Mouse (Mus musculus): ENCODE measurements around the gene Chmp2b. TPM values are rescaled to one million over a fixed set of nuclear protein-coding genes. Genes with fewer than 3 reads are reported as not detected.

Chmp2b gene
- polyA plus RNA-seq, 1 experiment from 2014 or later = 161 TPM

GRCm38 (mm10) chr16:65533315-65533999 is 29.1 kb downstream of the Chmp2b start:
- Histone ChIP-seq H3K27ac (ENCODE audit: low read depth, low read length) (no peak overlapping the region), H3K9ac (ENCODE audit: low read depth, low read length) (no peak overlapping the region), H3K9me3 (ENCODE audit: control insufficient read depth, low read length) (no peaks in the 10 kb centered on the region), H3K4me3 (ENCODE audit: low read length) (no peak overlapping the region), H3K36me3 (ENCODE audit: control insufficient read depth, insufficient read depth, low read length) (no peaks in the 10 kb centered on the region), H3K4me1 (ENCODE audit: control insufficient read depth, insufficient read depth, low read depth, low read length) (no peaks in the 10 kb centered on the region), H3K4me2 (ENCODE audit: low read length) (no peak overlapping the region), H3K27me3 (replicated peaks; ENCODE audit: control insufficient read depth, insufficient read depth, low read length) (no peaks in the 10 kb centered on the region)
- 31% methylated on average over 12 of the region's 12 CpGs for WGBS
- ATAC-seq = no peak

GRCm38 (mm10) chr16:65531663-65532062 is 30.9 kb downstream of the Chmp2b start:
- Histone ChIP-seq H3K27me3 (replicated peaks; ENCODE audit: control insufficient read depth, insufficient read depth, low read length) (no peaks in the 10 kb centered on the region), H3K4me3 (ENCODE audit: low read length) (no peak overlapping the region), H3K9me3 (ENCODE audit: control insufficient read depth, low read length) (no peaks in the 10 kb centered on the region), H3K27ac (ENCODE audit: low read depth, low read length) (no peak overlapping the region), H3K4me1 (ENCODE audit: control insufficient read depth, insufficient read depth, low read depth, low read length) (no peaks in the 10 kb centered on the region), H3K9ac (ENCODE audit: low read depth, low read length) (no peak overlapping the region), H3K4me2 (ENCODE audit: low read length) (no peak overlapping the region), H3K36me3 (ENCODE audit: control insufficient read depth, insufficient read depth, low read length) (no peaks in the 10 kb centered on the region)
- 66% methylated on average over 8 of the region's 8 CpGs for WGBS
- no peak for ATAC-seq

GRCm38 (mm10) chr16:65529589-65529988 is 32.9 kb downstream of the Chmp2b start:
- WGBS = 7% methylated on average over 5 of the region's 5 CpGs
- no peaks in the 10 kb centered on the region for H3K27me3 ChIP-seq (replicated peaks; ENCODE audit: control insufficient read depth, insufficient read depth, low read length)
- no peak overlapping the region for H3K4me3 ChIP-seq (ENCODE audit: low read length)
- no peaks in the 10 kb centered on the region for H3K4me1 ChIP-seq (ENCODE audit: control insufficient read depth, insufficient read depth, low read depth, low read length)
- ATAC-seq = no peak
- H3K27ac ChIP-seq (ENCODE audit: low read depth, low read length) = no peak overlapping the region
- H3K9ac ChIP-seq (ENCODE audit: low read depth, low read length) = no peak overlapping the region
- no peaks in the 10 kb centered on the region for H3K36me3 ChIP-seq (ENCODE audit: control insufficient read depth, insufficient read depth, low read length)
- no peaks in the 10 kb centered on the region for H3K9me3 ChIP-seq (ENCODE audit: control insufficient read depth, low read length)
- H3K4me2 ChIP-seq (ENCODE audit: low read length) = no peak overlapping the region

GRCm38 (mm10) chr16:65526695-65527094 is 35.8 kb downstream of the Chmp2b start:
- 87% methylated on average over 5 of the region's 5 CpGs for WGBS
- H3K36me3 ChIP-seq (ENCODE audit: control insufficient read depth, insufficient read depth, low read length) = no peaks in the 10 kb centered on the region
- no peaks in the 10 kb centered on the region for H3K4me1 ChIP-seq (ENCODE audit: control insufficient read depth, insufficient read depth, low read depth, low read length)
- H3K4me2 ChIP-seq (ENCODE audit: low read length) = no peak overlapping the region
- no peaks in the 10 kb centered on the region for H3K27me3 ChIP-seq (replicated peaks; ENCODE audit: control insufficient read depth, insufficient read depth, low read length)
- no peak overlapping the region for H3K9ac ChIP-seq (ENCODE audit: low read depth, low read length)
- no peak for ATAC-seq
- no peak overlapping the region for H3K27ac ChIP-seq (ENCODE audit: low read depth, low read length)
- no peaks in the 10 kb centered on the region for H3K9me3 ChIP-seq (ENCODE audit: control insufficient read depth, low read length)
- H3K4me3 ChIP-seq (ENCODE audit: low read length) = no peak overlapping the region

GRCm38 (mm10) chr16:65526004-65526403 is 36.5 kb downstream of the Chmp2b start:
- Histone ChIP-seq H3K4me2 (ENCODE audit: low read length) (no peak overlapping the region), H3K27ac (ENCODE audit: low read depth, low read length) (no peak overlapping the region), H3K4me1 (ENCODE audit: control insufficient read depth, insufficient read depth, low read depth, low read length) (no peaks in the 10 kb centered on the region), H3K27me3 (replicated peaks; ENCODE audit: control insufficient read depth, insufficient read depth, low read length) (no peaks in the 10 kb centered on the region), H3K36me3 (ENCODE audit: control insufficient read depth, insufficient read depth, low read length) (no peaks in the 10 kb centered on the region), H3K4me3 (ENCODE audit: low read length) (no peak overlapping the region), H3K9me3 (ENCODE audit: control insufficient read depth, low read length) (no peaks in the 10 kb centered on the region), H3K9ac (ENCODE audit: low read depth, low read length) (no peak overlapping the region)
- 91% methylated on average over 2 of the region's 2 CpGs for WGBS
- ATAC-seq = no peak

- no peaks in the 10 kb centered on the region for H3K9me3 ChIP-seq (ENCODE audit: control insufficient read depth, low read length)
- 86% methylated on average over 6 of the region's 6 CpGs for WGBS
- no peak within 1 kb of the TSS for H3K4me2 ChIP-seq (ENCODE audit: low read length)
- no peaks in the 10 kb centered on the region for H3K27me3 ChIP-seq (replicated peaks; ENCODE audit: control insufficient read depth, insufficient read depth, low read length)
- H3K27ac ChIP-seq (ENCODE audit: low read depth, low read length) = no peak within 1 kb of the TSS
- H3K4me3 ChIP-seq (ENCODE audit: low read length) = no peak within 1 kb of the TSS
- no peak within 1 kb of the TSS for H3K9ac ChIP-seq (ENCODE audit: low read depth, low read length)
- H3K4me1 ChIP-seq (ENCODE audit: control insufficient read depth, insufficient read depth, low read depth, low read length) = no peaks in the 10 kb centered on the region
- H3K36me3 ChIP-seq (ENCODE audit: control insufficient read depth, insufficient read depth, low read length) = no peaks in the 10 kb centered on the region
- no peak for ATAC-seq
Observed at GRCm38 (mm10) chr16:65520211-65520610, 42.3 kb downstream of the Chmp2b start, which contains the start of gene Pou1f1. TSS of gene Pou1f1 (plus strand) at chr16:65520511.

- H3K4me3 ChIP-seq (ENCODE audit: low read length) = no peak overlapping the region
- no peaks in the 10 kb centered on the region for H3K27me3 ChIP-seq (replicated peaks; ENCODE audit: control insufficient read depth, insufficient read depth, low read length)
- H3K9me3 ChIP-seq (ENCODE audit: control insufficient read depth, low read length) = no peaks in the 10 kb centered on the region
- no peak overlapping the region for H3K27ac ChIP-seq (ENCODE audit: low read depth, low read length)
- 75% methylated on average over 7 of the region's 7 CpGs for WGBS
- no peaks in the 10 kb centered on the region for H3K4me1 ChIP-seq (ENCODE audit: control insufficient read depth, insufficient read depth, low read depth, low read length)
- H3K9ac ChIP-seq (ENCODE audit: low read depth, low read length) = no peak overlapping the region
- ATAC-seq = no peak
- H3K36me3 ChIP-seq (ENCODE audit: control insufficient read depth, insufficient read depth, low read length) = no peaks in the 10 kb centered on the region
- H3K4me2 ChIP-seq (ENCODE audit: low read length) = no peak overlapping the region
Observed at GRCm38 (mm10) chr16:65514223-65514622, 48.3 kb downstream of the Chmp2b start.

GRCm38 (mm10) chr16:65497049-65497448 is 65.5 kb downstream of the Chmp2b start:
- peak; percentile 73; the same call in 1 of the 2 replicates for ATAC-seq
- no peaks in the 10 kb centered on the region for H3K27me3 ChIP-seq (replicated peaks; ENCODE audit: control insufficient read depth, insufficient read depth, low read length)
- H3K4me3 ChIP-seq (ENCODE audit: low read length) = no peak overlapping the region
- WGBS = 38% methylated on average over 2 of the region's 2 CpGs
- H3K36me3 ChIP-seq (ENCODE audit: control insufficient read depth, insufficient read depth, low read length) = no peaks in the 10 kb centered on the region
- no peaks in the 10 kb centered on the region for H3K9me3 ChIP-seq (ENCODE audit: control insufficient read depth, low read length)
- H3K4me2 ChIP-seq (ENCODE audit: low read length) = no peak overlapping the region
- no peak overlapping the region for H3K27ac ChIP-seq (ENCODE audit: low read depth, low read length)
- H3K4me1 ChIP-seq (ENCODE audit: control insufficient read depth, insufficient read depth, low read depth, low read length) = no peaks in the 10 kb centered on the region
- H3K9ac ChIP-seq (ENCODE audit: low read depth, low read length) = no peak overlapping the region

GRCm38 (mm10) chr16:65496030-65496429 is 66.5 kb downstream of the Chmp2b start:
- no peak overlapping the region for H3K27ac ChIP-seq (ENCODE audit: low read depth, low read length)
- WGBS = 87% methylated on average over 5 of the region's 5 CpGs
- no peaks in the 10 kb centered on the region for H3K4me1 ChIP-seq (ENCODE audit: control insufficient read depth, insufficient read depth, low read depth, low read length)
- H3K9ac ChIP-seq (ENCODE audit: low read depth, low read length) = no peak overlapping the region
- ATAC-seq = no peak
- H3K9me3 ChIP-seq (ENCODE audit: control insufficient read depth, low read length) = no peaks in the 10 kb centered on the region
- no peak overlapping the region for H3K4me2 ChIP-seq (ENCODE audit: low read length)
- no peaks in the 10 kb centered on the region for H3K27me3 ChIP-seq (replicated peaks; ENCODE audit: control insufficient read depth, insufficient read depth, low read length)
- H3K4me3 ChIP-seq (ENCODE audit: low read length) = no peak overlapping the region
- H3K36me3 ChIP-seq (ENCODE audit: control insufficient read depth, insufficient read depth, low read length) = no peaks in the 10 kb centered on the region
